Mouse (Mus musculus) kidney, postnatal 4 days (tissue): ENCODE data around the gene Gm3893.
"Not testable (repeated sequence)": the region's sequence is repeated elsewhere in the genome, so short reads cannot be mapped to it uniquely, and the experiment has no call there.

Experiments
- DNase-seq, 2 experiments: peaks; one replicate each; pipeline ENCODE4 v3.0.0; 2021; ENCODE audit warnings: mixed read lengths in 2 of 2

Gm3893 gene

GRCm38 (mm10) chr4:42090907-42091306, at the start of gene Gm3893:
Gene Gm3893, plus strand, starts transcription at chr4:42091207.
- DNase-seq, result not testable (repeated sequence)

DNA sequence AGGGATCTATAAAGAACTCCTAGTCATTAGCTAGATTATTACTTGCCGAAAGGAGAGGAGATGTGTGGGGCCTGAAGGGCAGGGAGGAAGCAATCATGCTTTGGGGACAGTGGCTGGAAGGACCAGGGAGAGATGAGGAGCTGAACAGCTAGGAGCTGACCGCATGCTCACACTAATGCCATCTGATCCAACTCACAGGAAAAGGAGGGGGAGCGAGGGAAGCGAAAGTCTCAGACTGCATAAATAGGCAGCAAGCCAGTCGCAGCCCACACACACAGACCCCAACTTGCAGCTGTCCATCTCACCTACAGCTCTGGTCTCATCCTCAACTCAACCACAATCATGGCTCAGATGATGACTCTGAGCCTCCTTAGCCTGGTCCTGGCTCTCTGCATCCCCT, 23.5 kb downstream of the Gm3893 start, which contains the start of gene Gm13304:
Gm13304 (plus strand) TSS at position 301 of the 400 bp plus-strand sequence.
- DNase-seq, result not testable (repeated sequence)
